Mouse (Mus musculus) induced T-regulatory cell, adult 2 months (primary cell): Measurements from ENCODE around the gene Gm13697.
A peak's percentile ranks its signal among the peaks of the same experiment; 100 is the strongest.
"Not testable (repeated sequence)": the region's sequence is repeated elsewhere in the genome, so short reads cannot be mapped to it uniquely, and the experiment has no call there.

Source experiments
- DNase-seq: peaks from one replicate; pipeline ENCODE4 v3.0.0-alpha.2; 2012; ENCODE audit warnings: low read depth

Gm13697 gene

DNA sequence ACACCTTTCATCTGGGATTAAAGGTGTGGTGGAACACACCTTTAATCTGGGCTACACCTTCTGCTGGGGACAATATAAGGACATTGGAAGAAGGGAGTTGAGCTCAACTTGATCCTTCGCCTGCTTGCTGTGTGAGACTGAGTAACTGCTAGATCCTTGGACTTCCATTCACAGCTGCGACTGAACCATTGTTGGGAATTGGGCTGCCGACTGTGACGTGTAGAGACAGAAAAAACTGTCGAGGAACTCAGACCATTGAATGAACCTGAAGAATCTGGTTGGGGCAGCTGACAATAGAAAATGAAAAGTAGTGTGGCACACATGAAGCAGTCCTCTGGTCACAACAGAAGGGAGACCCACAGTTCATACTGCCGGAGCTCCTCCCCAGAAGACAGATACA is at the start of gene Gm13697:
Gene Gm13697 (plus strand): TSS at position 301 of the 400 bp plus-strand sequence.
- not testable (repeated sequence) for DNase-seq

DNA sequence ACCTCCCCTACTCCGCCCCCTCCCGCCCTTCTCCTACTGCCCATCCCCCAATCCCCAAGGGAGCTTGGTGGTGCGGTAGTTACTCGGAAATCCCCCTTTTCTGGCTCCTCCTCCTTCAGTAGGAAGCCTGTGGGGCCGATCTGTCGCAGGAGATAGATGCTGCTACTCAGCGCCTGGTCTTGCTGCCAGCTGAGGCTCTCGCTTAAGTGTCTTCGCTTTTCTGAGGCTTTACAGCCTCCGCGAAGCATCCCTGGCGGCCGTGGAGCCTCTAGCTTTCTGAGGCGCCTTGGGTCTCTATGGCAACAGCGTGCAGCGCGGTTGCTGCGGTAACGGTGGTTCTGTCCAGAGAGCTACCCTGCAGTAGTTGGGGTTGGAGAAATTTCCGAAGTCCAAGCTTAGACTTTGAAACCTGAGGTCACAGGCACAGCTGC is 43.6 kb upstream of the Gm13697 start, which contains the start of gene Zswim2:
Gene Zswim2 (minus strand): TSS at position 298 of the 431 bp plus-strand sequence.
- peak; percentile 45 for DNase-seq

DNA sequence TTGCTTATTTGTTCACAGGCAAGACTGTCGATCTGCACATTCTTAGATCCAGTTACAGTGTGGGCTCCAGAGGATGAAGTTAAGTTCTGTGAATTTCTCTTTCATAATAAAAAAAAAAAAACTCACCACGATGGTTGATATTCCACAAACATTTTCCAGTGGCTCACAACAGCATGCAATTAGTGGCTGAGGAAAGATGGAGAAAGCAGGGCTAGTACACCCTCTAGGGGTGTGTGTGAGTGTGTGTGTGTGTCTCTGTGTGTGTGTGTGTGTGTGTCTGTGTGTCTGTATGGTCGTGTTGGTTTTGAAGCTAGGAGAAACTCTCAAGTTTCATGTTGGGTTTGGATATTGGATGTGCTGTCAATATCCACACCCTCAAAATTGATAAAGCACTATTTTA is 43.2 kb upstream of the Gm13697 start:
- DNase-seq = no peak

DNA sequence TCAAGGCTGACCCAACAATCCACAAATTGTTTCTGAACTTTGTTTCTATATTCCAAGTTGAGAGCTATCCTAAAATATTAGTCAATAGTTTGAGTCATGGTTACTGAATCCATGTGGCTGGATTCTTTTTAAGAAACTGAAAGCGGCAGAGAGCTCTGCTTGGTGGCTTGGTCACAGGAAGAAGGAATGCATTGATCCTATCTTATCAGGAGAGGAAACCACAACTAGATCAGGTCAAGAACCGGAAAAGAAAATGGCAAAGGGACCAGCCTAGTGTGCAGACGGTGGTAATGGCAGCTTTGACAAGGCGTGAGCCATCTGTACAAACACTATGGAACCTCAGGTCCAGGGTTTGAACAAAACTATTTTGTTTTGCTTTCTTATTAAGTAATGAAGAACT is 42.8 kb upstream of the Gm13697 start:
- DNase-seq = peak; percentile 6

DNA sequence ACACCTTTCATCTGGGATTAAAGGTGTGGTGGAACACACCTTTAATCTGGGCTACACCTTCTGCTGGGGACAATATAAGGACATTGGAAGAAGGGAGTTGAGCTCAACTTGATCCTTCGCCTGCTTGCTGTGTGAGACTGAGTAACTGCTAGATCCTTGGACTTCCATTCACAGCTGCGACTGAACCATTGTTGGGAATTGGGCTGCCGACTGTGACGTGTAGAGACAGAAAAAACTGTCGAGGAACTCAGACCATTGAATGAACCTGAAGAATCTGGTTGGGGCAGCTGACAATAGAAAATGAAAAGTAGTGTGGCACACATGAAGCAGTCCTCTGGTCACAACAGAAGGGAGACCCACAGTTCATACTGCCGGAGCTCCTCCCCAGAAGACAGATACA is 29.1 kb upstream of the Gm13697 start, which contains the start of gene Gm13698:
Gene Gm13698 (plus strand): TSS at position 301 of the 400 bp plus-strand sequence.
- not testable (repeated sequence) for DNase-seq

DNA sequence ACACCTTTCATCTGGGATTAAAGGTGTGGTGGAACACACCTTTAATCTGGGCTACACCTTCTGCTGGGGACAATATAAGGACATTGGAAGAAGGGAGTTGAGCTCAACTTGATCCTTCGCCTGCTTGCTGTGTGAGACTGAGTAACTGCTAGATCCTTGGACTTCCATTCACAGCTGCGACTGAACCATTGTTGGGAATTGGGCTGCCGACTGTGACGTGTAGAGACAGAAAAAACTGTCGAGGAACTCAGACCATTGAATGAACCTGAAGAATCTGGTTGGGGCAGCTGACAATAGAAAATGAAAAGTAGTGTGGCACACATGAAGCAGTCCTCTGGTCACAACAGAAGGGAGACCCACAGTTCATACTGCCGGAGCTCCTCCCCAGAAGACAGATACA is 23.3 kb upstream of the Gm13697 start, which contains the start of gene Gm13693:
Gene Gm13693 (plus strand): TSS at position 301 of the 400 bp plus-strand sequence.
- not testable (repeated sequence) for DNase-seq

DNA sequence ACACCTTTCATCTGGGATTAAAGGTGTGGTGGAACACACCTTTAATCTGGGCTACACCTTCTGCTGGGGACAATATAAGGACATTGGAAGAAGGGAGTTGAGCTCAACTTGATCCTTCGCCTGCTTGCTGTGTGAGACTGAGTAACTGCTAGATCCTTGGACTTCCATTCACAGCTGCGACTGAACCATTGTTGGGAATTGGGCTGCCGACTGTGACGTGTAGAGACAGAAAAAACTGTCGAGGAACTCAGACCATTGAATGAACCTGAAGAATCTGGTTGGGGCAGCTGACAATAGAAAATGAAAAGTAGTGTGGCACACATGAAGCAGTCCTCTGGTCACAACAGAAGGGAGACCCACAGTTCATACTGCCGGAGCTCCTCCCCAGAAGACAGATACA is 17.5 kb upstream of the Gm13697 start, which contains the start of gene Gm13695:
Gene Gm13695 (plus strand): TSS at position 301 of the 400 bp plus-strand sequence.
- not testable (repeated sequence) for DNase-seq

DNA sequence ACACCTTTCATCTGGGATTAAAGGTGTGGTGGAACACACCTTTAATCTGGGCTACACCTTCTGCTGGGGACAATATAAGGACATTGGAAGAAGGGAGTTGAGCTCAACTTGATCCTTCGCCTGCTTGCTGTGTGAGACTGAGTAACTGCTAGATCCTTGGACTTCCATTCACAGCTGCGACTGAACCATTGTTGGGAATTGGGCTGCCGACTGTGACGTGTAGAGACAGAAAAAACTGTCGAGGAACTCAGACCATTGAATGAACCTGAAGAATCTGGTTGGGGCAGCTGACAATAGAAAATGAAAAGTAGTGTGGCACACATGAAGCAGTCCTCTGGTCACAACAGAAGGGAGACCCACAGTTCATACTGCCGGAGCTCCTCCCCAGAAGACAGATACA is 11.7 kb upstream of the Gm13697 start, which contains the start of gene Gm13696:
Gene Gm13696 (plus strand): TSS at position 301 of the 400 bp plus-strand sequence.
- DNase-seq = not testable (repeated sequence)

DNA sequence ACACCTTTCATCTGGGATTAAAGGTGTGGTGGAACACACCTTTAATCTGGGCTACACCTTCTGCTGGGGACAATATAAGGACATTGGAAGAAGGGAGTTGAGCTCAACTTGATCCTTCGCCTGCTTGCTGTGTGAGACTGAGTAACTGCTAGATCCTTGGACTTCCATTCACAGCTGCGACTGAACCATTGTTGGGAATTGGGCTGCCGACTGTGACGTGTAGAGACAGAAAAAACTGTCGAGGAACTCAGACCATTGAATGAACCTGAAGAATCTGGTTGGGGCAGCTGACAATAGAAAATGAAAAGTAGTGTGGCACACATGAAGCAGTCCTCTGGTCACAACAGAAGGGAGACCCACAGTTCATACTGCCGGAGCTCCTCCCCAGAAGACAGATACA is 5.9 kb upstream of the Gm13697 start, which contains the start of gene Gm13694:
Gene Gm13694 (plus strand): TSS at position 301 of the 400 bp plus-strand sequence.
- not testable (repeated sequence) for DNase-seq

DNA sequence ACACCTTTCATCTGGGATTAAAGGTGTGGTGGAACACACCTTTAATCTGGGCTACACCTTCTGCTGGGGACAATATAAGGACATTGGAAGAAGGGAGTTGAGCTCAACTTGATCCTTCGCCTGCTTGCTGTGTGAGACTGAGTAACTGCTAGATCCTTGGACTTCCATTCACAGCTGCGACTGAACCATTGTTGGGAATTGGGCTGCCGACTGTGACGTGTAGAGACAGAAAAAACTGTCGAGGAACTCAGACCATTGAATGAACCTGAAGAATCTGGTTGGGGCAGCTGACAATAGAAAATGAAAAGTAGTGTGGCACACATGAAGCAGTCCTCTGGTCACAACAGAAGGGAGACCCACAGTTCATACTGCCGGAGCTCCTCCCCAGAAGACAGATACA is 5.7 kb downstream of the Gm13697 start, which contains the start of gene Gm13691:
Gene Gm13691 (plus strand): TSS at position 301 of the 400 bp plus-strand sequence.
- DNase-seq = not testable (repeated sequence)

DNA sequence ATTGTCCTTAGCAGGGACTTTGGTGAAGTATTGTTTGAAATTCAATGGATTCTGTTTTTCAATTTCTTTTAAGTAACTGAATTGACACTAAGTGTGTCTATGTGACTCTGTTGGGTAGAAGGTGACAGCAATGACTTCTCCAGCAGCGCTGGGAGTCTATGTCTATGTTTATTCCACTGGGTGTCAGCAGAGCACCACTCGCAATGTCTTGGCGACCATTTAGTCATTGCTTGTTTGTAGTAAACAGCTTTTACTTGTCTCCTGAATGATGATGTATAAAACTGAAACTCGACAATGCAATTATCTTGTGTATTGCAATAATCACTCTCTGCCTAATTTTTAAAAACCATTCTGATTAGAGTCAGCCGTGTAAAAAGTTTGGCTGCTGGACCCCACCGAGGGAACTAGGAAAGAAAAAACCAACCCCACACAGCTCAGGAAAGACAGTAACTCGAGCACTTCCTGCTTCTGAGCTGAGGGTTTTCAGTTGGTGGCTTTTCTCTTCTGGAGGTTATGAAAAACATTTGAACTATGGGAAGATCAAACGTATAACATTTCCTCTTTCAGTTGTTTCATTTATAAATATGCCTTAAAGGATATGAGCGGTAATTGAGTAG is 9.2 kb downstream of the Gm13697 start:
- DNase-seq = peak; percentile 83

DNA sequence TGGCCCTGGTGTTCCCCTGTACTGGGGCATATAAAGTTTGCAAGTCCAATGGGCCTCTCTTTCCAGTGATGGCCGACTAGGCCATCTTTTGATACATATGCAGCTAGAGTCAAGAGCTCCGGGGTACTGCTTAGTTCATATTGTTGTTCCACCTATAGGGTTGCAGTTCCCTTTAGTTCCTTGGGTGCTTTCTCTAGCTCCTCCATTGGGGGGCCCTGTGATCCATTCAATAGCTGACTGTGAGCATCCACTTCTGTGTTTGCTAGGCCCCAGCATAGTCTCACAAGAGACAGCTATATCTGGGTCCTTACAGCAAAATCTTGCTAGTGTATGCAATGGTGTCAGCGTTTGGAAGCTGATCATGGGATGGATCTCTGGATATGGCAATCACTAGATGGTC is 10.0 kb downstream of the Gm13697 start:
- DNase-seq = not testable (repeated sequence)

DNA sequence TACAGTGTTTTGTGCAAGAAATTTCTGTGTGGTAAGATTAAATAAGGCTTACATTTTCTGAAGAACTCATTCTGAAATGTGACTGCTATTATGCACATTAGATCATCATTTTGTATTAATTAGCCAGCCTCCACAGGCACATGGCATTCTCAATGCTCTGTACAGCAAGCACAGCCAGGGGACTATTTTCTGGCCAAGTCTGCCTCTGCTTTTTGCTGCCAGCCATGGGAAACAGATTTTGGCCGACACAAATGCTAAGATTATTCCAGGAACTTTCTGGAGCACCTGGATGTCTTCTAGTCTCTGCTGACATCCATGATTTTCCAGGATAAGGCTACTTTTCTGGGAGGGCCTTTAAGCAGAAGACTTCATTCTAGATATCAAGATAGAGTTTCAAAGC is 24.4 kb downstream of the Gm13697 start:
- no peak for DNase-seq

DNA sequence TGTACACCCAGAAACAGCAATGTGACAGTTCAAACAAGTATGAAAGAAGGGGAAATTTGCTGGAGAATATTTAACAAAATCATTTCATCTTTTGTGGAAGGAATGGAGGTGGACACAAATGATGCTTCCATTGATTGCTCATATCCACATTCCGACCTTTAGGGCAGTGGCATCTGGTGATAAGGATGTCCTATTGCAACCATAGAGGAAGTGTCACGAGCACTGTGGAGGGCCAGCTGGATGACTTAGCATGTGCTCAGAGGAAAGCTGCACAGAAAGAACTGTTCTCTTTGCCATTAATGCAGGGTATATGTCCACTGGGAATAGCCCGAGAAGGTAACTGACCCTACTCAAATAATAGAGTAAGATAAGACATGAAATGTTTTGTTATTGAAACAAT is 25.3 kb downstream of the Gm13697 start:
- DNase-seq = no peak

DNA sequence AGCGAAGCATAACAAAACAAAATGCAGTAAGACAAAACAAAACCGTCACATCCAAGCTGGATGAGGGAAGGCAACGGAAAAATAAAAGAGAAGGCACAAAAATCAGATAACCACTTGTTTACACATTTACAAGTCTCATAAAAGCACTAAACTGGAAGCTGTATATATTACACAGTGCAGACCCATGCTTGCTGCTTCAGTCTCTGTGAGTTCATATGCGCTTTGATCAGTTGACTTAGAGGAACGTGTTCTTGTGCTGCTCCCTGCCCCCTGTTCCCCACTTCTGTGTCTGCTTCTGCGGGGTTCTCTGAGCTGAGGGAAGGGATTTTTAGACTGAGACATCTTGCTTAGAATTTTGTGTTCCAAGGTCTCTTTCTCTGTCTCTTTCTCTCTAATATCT is 30.0 kb downstream of the Gm13697 start:
- DNase-seq = no peak

DNA sequence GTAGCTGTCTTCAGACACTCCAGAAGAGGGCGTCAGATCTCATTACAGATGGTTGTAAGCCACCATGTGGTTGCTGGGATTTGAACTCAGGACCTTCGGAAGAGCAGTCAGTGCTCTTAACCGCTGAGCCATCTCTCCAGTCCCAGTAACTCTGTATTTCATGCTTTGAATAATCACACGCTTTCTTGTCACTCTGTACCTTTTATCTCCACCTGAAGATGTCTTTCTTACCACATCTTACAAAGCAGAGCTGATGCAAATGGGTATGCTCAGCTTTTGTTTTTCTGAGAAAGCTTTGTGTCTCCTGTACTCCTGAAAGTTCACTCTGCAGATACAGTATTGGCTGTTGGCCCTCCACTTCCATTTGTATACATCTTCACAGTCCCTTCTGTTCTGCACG is 31.7 kb downstream of the Gm13697 start:
- not testable (repeated sequence) for DNase-seq

DNA sequence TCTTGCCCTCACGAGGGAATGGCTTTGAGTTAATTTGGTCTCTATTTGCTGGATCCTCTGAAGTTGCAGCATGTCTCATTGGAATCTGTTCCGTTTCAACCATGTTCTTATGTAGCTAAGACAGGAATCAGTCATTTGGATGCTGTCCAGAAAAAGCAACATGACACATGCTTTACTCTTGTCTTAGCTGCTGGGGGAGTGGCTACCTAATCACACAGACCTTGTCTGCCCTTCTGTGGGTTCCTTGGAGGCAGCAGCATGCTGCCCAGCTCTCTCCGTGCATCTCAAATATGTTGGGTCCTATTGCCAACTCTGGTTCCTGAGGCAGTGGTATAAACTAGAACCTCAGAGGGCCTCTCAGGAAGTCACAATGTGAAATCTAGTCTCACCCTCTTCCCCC is 33.8 kb downstream of the Gm13697 start:
- DNase-seq = no peak

DNA sequence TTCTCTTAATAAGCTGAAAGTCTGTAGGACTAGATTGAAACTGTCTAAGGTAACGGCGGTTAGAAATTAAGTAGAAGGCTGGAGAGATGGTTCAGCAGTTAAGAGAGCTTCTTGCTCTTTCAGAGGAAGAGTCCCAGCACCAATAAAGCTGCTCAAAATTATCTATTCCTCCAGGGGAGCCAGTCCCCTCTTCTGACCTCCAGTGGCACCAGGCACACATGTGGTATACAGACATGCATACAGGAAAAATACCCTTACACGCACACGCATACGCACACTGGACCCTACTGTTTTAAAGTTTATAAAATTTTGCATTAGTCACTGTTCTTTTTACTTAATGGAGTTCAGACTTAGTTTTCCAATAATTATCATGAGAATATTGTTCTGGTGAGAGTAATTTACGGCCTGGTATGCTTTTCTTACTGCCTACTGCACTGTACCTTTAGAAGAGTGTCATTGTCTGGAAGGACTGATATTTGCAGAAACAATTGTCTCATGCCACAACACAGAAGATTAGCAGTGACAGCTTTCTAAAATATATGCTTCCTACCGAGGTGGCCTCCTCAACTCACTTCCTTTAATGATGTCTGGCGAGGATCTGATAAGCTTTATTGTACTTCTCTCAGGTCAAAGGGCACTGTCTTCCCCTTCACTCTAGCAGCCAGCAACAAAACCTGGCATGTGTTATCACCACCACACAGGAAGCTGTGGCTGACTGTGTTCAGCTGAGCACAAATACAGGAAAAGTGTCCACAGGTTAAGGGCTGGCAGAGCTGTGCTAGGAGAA is 35.2 kb downstream of the Gm13697 start:
- peak; percentile 39 for DNase-seq

DNA sequence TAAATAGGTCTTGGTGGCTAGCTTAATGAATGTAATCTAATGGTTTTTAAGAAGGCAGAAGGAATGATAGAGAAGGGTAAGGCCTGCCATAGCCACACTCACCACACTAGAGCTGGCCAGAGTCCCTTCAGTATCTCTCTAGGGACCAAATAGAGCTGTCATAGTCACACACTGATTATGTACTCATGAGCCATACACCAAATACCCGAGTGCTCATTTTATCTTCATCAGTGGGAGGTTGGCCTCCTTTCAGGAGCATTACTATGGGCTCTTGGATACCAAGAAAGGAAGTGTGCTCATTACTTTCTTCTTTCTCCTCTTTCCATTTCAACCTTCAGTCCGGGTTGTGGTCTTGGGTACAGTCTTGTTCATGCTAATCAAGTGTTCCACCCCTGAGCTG is 37.4 kb downstream of the Gm13697 start:
- DNase-seq = no peak

DNA sequence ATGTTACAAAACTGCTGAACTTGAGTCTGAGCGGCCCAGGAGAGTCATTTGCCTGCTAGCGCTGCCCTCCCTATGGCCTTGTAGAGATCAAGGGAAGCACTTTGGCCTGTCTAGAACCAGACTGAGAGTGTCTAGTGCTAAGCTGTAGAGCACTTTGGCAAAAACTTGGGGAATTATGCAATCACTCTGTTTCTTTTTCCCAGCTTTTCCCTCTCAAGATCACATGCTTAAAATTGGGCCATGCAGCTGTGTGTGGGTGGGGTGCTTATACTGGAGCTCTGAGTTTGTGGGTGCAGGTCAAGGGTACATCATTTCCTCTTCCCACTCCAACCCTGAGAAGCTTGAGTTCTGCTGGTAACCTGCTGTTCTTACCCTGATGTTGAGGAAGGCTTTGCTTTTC is 38.4 kb downstream of the Gm13697 start:
- DNase-seq = no peak

DNA sequence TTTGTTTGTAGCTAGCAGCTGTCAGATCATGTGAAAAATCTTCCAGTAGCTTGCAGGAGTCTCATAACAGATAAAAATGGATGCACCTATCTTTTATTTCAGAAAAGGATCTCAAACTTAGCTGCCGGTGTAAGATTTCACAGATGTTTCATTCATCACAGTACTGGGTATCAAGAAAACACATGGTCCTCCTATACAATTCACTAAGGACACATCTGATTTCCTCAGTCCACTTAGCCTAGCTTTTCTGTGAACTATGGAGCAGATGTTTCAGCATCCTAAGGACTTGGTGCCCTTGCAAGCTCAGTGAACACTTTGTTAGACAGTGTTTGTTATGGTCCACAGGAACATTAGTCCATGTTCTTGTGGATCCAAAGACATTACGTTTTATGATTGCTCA is 38.8 kb downstream of the Gm13697 start:
- DNase-seq = no peak

DNA sequence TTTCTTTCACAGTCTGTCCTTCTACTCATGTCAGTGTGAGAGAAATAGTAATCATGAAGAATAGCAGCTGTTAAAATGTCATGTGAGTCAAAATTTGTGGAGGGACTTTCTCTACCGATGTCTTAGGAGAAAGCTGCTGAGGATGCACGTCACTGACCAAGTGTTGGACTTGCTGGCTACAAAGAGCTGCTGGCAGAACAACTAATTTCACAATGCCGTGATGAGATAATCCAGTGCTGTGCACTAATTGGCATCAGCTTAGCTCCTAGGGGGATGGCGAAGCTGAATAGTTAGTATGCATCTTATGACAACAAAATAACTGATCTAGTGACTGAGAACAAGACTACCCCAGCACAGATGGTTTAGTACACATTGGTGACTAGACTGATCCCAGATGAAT is 40.7 kb downstream of the Gm13697 start:
- no peak for DNase-seq

DNA sequence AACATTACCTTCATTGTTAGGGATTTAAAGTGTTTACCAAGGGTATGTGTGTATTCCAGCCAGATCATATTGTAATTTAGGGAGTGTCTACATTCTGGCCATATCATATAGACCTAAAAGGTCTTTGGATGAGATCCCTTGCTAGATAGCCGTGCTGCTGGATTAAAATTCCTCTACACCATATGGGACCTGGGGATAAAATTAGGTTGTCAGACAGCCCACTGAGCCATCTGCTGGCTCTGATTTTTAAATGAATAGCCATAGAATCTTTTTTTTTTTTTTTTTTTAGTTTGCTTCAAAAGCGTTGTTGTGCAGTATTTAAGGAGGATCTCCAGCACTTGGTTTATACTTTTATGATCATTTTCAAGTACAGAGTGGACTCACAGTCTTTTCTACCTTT is 48.0 kb downstream of the Gm13697 start:
- DNase-seq = no peak
